Mouse (Mus musculus): ENCODE results near the gene Olfr1451.

DNA sequence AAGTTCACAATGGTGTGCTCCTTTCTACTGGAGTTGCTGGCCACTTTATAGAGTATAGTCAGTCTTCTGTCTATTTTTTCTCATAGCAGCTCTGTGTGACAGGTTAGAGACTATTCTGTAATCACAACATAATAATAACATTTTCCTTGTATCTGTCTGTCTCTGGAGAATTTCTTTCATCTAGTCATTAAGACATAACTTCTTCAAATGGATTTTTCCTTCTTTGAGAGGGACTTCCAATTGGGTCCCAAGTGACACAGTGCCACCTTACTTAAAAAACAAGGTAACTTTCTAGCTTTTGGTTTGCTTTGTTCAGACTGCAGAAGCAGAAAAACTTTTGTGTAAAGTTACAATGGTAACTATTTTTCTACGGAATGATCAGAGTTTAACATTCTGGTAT is 44.9 kb upstream of the Olfr1451 start, which contains the start of gene Olfr1450:
- TF ChIP-seq CTCF (IDR thresholded peaks at IDR 0.05; ENCODE audit: control insufficient read depth, insufficient read depth, low read length) = no peak
- no peak for TF ChIP-seq POLR2A (IDR thresholded peaks at IDR 0.05; ENCODE audit: borderline replicate concordance, control insufficient read depth, low read depth, low read length)

All from bone marrow, adult 2 months (tissue).